Mouse (Mus musculus) stomach, embryonic 15.5 days (tissue): ENCODE data around the gene Smim20. TPM values are rescaled to one million over a fixed set of nuclear protein-coding genes. Genes with fewer than 3 reads are reported as not detected.

Experiments
- ATAC-seq: fragments of 200-750 bp; cut with Nextera tagmentation; 2 replicates; pipeline ENCODE4 v1.8.0; 2017; ENCODE audit warnings: low read depth, moderate number of reproducible peaks, moderate TSS enrichment; ENCODE audit not compliant: insufficient read depth, low FRiP score
- H3K27ac ChIP-seq: fragments of 300-500 bp; sonication (generic); 2 replicates; pipeline ENCODE4 v1.5.1; 2015; ENCODE audit warnings: mild to moderate bottlenecking, inconsistent platforms
- H3K27me3 ChIP-seq: fragments of 300-500 bp; sonication (generic); replicated peaks from 2 replicates; pipeline ENCODE4 v1.6.1; 2015; ENCODE audit warnings: inconsistent platforms
- H3K36me3 ChIP-seq: fragments of 300-500 bp; sonication (generic); 2 replicates; pipeline ENCODE4 v1.6.1; 2015; ENCODE audit warnings: inconsistent platforms
- H3K4me1 ChIP-seq: fragments of 300-500 bp; sonication (generic); 2 replicates; pipeline ENCODE4 v1.6.1; 2015; ENCODE audit warnings: inconsistent platforms
- H3K4me2 ChIP-seq: fragments of 300-500 bp; sonication (generic); 2 replicates; pipeline ENCODE4 v1.6.1; 2015; ENCODE audit warnings: mild to moderate bottlenecking, inconsistent platforms
- H3K4me3 ChIP-seq: fragments of 300-500 bp; sonication (generic); replicated peaks from 2 replicates; pipeline ENCODE4 v1.5.1; 2015; ENCODE audit warnings: inconsistent platforms
- H3K9ac ChIP-seq: fragments of 300-500 bp; sonication (generic); 2 replicates; pipeline ENCODE4 v1.6.1; 2015; ENCODE audit warnings: inconsistent platforms
- H3K9me3 ChIP-seq: fragments of 300-500 bp; sonication (generic); 2 replicates; pipeline ENCODE4 v1.6.1; 2016; ENCODE audit warnings: inconsistent platforms
- WGBS: fragments of 180-500 bp; shearing (Covaris S2); methylation state at CpG from one replicate; pipeline ENCODE4 v1.1.7; 2015; 5-methylcytosine and 5-hydroxymethylcytosine counted together
- polyA plus RNA-seq: library from polyadenylated mRNA; unstranded; fragments of >200 nt; fragmentation: Nextera tagmentation; extraction: Ambion mirVana; gene quantifications from 2 replicates; pipeline ENCODE4 v1.2.1, GENCODE M21; 2015

Gene Smim20
- polyA plus RNA-seq, 1 experiment from 2014 or later: 89.8 TPM

DNA sequence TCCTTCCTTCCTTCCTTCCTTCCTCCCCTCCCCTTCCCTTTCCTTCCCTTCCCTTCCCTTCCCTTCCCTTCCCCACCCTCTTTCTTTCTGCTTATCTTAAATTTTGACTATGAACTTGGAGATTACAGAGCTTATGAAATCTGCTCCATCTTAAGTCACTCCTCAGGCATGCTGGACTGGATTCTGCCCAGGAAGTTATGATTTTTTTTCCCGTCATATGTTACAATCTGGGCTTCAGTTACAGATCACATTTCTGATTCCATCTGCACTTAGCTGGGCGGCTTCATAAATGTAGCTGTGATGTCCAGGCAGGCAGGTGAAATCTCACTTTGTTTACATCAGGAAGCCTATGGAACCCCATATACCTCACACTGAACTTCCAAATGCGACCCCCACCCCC is 50.5 kb downstream of the Smim20 start:
- Histone ChIP-seq H3K4me1 (peaks cover 3% of the 10 kb centered on the region; the same call in 1 of the 2 replicates), H3K9ac (no peak overlapping the region), H3K4me3 (no peak overlapping the region), H3K9me3 (no peaks in the 10 kb centered on the region), H3K27me3 (no peaks in the 10 kb centered on the region), H3K27ac (no peak overlapping the region), H3K36me3 (no peaks in the 10 kb centered on the region), H3K4me2 (no peak overlapping the region)
- WGBS: 61% methylated on average over 3 of the region's 3 CpGs
- ATAC-seq: no peak

GRCm38 (mm10) chr5:53317885-53318466 is 51.1 kb downstream of the Smim20 start:
- H3K4me3 ChIP-seq: no peak overlapping the region
- 61% methylated on average over 7 of the region's 7 CpGs for WGBS
- no peaks in the 10 kb centered on the region for H3K9me3 ChIP-seq
- peaks cover 3% of the 10 kb centered on the region; the same call in 1 of the 2 replicates for H3K4me1 ChIP-seq
- H3K36me3 ChIP-seq: no peaks in the 10 kb centered on the region
- no peaks in the 10 kb centered on the region for H3K27me3 ChIP-seq
- no peak overlapping the region for H3K4me2 ChIP-seq
- no peak overlapping the region for H3K9ac ChIP-seq
- 0 out of 2 replicates have a peak, but pooled peaks have one; percentile 18 for ATAC-seq
- H3K27ac ChIP-seq: no peak overlapping the region

DNA sequence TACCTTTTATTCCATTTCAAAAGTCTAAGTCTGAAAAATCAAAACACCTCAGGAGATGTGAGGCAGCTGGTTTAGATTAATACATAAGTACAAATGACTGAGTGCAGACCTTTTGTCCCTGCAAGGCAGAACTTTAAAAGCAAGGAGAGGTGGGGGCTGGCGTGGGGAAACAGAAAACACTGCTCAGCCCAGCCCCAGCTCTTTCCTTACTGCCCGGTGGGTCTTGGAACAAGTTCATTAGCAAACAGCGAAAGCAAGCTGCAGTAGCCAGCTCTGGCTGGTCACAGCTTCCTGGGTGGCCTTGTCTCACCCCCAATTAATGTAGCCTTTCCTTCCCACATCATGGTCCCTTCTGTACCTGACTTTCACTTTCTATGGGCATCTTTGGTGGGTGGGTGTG is 53.4 kb downstream of the Smim20 start:
- peaks cover 3% of the 10 kb centered on the region; the same call in 1 of the 2 replicates for H3K4me1 ChIP-seq
- H3K4me3 ChIP-seq: no peak overlapping the region
- H3K27me3 ChIP-seq: no peaks in the 10 kb centered on the region
- WGBS: 44% methylated on average over 3 of the region's 3 CpGs
- H3K36me3 ChIP-seq: no peaks in the 10 kb centered on the region
- no peak for ATAC-seq
- H3K9ac ChIP-seq: no peak overlapping the region
- no peak overlapping the region for H3K4me2 ChIP-seq
- H3K9me3 ChIP-seq: no peaks in the 10 kb centered on the region
- 0 out of 2 replicates have a peak overlapping the region, but pooled peaks have one; percentile 8 for H3K27ac ChIP-seq

GRCm38 (mm10) chr5:53321901-53322300 is 55.0 kb downstream of the Smim20 start:
- Histone ChIP-seq H3K4me1 (peaks cover 8% of the 10 kb centered on the region; the same call in 1 of the 2 replicates), H3K36me3 (no peaks in the 10 kb centered on the region), H3K4me2 (no peak overlapping the region), H3K9ac (no peak overlapping the region), H3K9me3 (no peaks in the 10 kb centered on the region), H3K27ac (no peak overlapping the region), H3K4me3 (no peak overlapping the region), H3K27me3 (no peaks in the 10 kb centered on the region)
- 93% methylated on average over 9 of the region's 9 CpGs for WGBS
- no peak for ATAC-seq

DNA sequence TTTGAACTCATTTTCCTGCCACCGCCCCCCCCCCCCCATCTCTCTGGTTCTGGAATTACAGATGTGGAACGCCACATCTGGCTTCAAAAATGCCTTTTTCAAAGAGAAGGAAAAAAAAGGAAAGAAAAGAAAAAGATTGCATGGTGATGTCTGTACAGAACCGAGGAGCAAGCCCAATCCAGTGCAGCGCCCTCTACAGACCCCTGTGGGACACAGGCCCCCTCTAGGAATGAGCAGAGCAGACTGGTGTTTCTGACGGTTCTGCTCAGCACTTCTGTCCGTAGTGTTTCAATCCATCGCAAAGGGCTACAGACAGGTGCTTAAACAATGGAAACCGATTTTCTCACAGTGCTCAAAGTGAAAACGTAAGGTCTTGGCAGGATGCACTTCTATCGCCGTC is 55.6 kb downstream of the Smim20 start:
- H3K27ac ChIP-seq: no peak overlapping the region
- H3K36me3 ChIP-seq: no peaks in the 10 kb centered on the region
- 80% methylated on average over 11 of the region's 11 CpGs for WGBS
- no peak overlapping the region for H3K4me2 ChIP-seq
- no peak overlapping the region for H3K4me3 ChIP-seq
- H3K27me3 ChIP-seq: no peaks in the 10 kb centered on the region
- no peak for ATAC-seq
- H3K4me1 ChIP-seq: peaks cover 8% of the 10 kb centered on the region; the same call in 1 of the 2 replicates
- H3K9ac ChIP-seq: no peak overlapping the region
- H3K9me3 ChIP-seq: no peaks in the 10 kb centered on the region

GRCm38 (mm10) chr5:53323121-53323520 is 56.2 kb downstream of the Smim20 start:
- H3K4me2 ChIP-seq: no peak overlapping the region
- H3K9me3 ChIP-seq: no peaks in the 10 kb centered on the region
- no peak overlapping the region for H3K4me3 ChIP-seq
- 61% methylated on average over 7 of the region's 7 CpGs for WGBS
- ATAC-seq: no peak
- no peak overlapping the region for H3K27ac ChIP-seq
- no peaks in the 10 kb centered on the region for H3K27me3 ChIP-seq
- H3K4me1 ChIP-seq: peaks cover 8% of the 10 kb centered on the region; the same call in 1 of the 2 replicates
- H3K36me3 ChIP-seq: no peaks in the 10 kb centered on the region
- H3K9ac ChIP-seq: no peak overlapping the region

DNA sequence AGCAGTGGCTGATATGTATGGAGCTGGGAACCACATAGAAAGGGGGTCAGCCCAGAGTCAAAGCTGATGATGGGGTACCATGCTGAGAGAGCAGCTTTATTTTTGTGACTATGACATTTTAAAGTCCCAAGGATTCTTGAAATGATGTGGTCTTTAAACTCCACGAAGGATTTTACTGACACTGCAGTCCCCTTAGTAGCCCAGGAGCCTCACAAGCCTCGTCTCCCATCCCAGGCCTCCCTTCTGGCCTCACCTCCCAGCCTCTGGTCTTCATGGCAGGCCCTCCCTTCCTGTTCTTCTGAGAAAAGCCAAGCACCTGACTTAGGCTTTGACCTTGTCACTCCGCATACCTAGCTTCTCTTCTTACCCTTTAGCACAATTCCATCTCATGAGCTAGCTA is 57.4 kb downstream of the Smim20 start:
- no peak overlapping the region for H3K4me2 ChIP-seq
- no peak overlapping the region for H3K27ac ChIP-seq
- no peak for ATAC-seq
- no peak overlapping the region for H3K4me3 ChIP-seq
- H3K36me3 ChIP-seq: no peaks in the 10 kb centered on the region
- WGBS: 75% methylated on average over 3 of the region's 3 CpGs
- H3K9ac ChIP-seq: no peak overlapping the region
- no peaks in the 10 kb centered on the region for H3K27me3 ChIP-seq
- peaks cover 8% of the 10 kb centered on the region; the same call in 1 of the 2 replicates for H3K4me1 ChIP-seq
- H3K9me3 ChIP-seq: no peaks in the 10 kb centered on the region

- 71% methylated on average over 6 of the region's 6 CpGs for WGBS
- Histone ChIP-seq H3K27ac (no peak overlapping the region), H3K9me3 (no peaks in the 10 kb centered on the region), H3K36me3 (no peaks in the 10 kb centered on the region), H3K4me3 (no peak overlapping the region), H3K4me2 (no peak overlapping the region), H3K9ac (no peak overlapping the region), H3K4me1 (peaks cover 8% of the 10 kb centered on the region; the same call in 1 of the 2 replicates), H3K27me3 (no peaks in the 10 kb centered on the region)
- ATAC-seq: no peak
These were observed 57.9 kb downstream of the Smim20 start for GRCm38 (mm10) chr5:53324791-53325190.

GRCm38 (mm10) chr5:53326023-53326422 is 59.1 kb downstream of the Smim20 start:
- H3K36me3 ChIP-seq: no peaks in the 10 kb centered on the region
- H3K27me3 ChIP-seq: no peaks in the 10 kb centered on the region
- WGBS: 2% methylated on average over 8 of the region's 8 CpGs
- H3K9me3 ChIP-seq: no peaks in the 10 kb centered on the region
- H3K4me1 ChIP-seq: peaks cover 5% of the 10 kb centered on the region; the same call in 1 of the 2 replicates
- H3K4me3 ChIP-seq: no peak overlapping the region
- H3K9ac ChIP-seq: no peak overlapping the region
- H3K4me2 ChIP-seq: no peak overlapping the region
- no peak overlapping the region for H3K27ac ChIP-seq
- ATAC-seq: no peak

DNA sequence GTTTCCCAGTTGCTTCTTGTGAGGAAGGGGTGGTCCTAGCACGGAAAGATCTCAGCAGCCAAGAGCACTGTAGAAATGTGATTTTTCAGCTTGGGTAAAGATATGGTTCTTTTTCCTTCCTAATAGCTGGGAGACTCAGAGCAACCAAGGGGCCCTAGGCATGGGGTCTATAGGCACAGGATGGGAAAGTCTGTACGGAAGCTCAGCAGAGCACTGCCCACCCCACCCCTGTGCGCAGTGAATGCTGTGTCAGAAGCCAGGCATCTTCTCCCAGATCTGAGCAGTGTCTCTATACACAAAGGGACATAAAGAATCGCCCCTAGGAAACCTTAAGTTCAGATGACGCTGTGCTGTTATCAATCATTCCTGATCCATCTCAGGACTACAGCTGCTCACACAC is 59.6 kb downstream of the Smim20 start:
- no peak overlapping the region for H3K4me3 ChIP-seq
- no peaks in the 10 kb centered on the region for H3K27me3 ChIP-seq
- no peak overlapping the region for H3K9ac ChIP-seq
- no peak overlapping the region for H3K27ac ChIP-seq
- no peak for ATAC-seq
- H3K36me3 ChIP-seq: no peaks in the 10 kb centered on the region
- 45% methylated on average over 5 of the region's 5 CpGs for WGBS
- no peaks in the 10 kb centered on the region for H3K9me3 ChIP-seq
- peaks cover 5% of the 10 kb centered on the region; the same call in 1 of the 2 replicates for H3K4me1 ChIP-seq
- no peak overlapping the region for H3K4me2 ChIP-seq
